Mouse (Mus musculus): Measurements from ENCODE around the gene Gpr137.
"Not testable (repeated sequence)": the region's sequence is repeated elsewhere in the genome, so short reads cannot be mapped to it uniquely, and the experiment has no call there.

Gpr137 gene

DNA sequence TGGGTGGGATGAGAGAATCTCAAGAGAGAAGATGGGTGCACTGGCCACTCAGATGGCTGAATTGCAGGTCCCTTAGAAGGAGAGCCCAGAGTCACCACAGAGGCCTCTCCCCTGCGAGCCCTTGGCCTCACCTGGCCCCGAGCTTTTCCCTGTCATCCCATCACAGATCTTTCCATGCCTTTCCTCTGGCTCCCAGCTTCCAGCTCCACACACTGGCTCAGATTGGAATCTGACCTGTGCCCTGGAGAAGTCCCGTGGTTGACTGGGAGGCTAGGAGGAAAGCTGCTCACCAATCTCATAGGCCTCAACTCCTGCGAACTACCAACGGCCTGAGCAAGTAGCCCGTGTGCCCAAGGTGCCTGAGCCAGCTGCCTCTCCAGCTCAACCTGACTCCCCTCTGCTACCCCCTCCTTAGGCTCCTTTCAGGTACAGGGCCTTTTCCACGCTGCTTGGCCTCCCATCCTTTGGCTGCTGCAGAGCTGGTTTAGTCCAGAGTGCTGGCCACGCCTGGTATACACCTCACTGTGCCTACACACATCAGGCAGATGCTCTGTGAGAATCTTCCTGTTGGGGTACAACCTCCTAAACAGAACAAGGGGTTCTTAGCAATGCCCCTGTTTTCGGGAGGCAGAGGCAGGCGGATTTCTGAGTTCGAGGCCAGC, 36.7 kb downstream of the Gpr137 start:
- no peak for DNase-seq (ENCODE audit: low read depth, low spot score)

- DNase-seq (ENCODE audit: low read depth, low spot score): no peak
Measured at GRCm38 (mm10) chr19:6904846-6905245, 37.4 kb downstream of the Gpr137 start.

DNA sequence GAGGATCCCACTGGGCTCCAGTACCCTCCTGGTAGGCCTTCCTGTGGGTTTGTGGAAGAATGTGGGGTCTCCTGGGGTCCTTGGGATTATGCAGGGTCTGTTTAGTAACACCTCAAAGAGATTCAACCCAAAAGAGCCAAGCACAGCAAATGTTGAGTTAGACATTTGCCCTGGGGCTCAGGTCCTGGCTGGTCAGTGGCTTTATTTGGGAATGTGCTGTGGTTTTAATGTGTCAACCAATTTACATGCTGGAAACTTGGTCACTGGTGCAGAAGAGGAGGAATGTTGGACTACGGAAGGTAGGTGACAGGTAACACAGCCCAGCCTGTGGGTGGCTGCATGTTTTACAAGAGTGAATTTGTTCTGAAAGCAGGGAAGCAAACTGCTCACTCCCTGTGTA, 39.2 kb downstream of the Gpr137 start:
- no peak for DNase-seq (ENCODE audit: low read depth, low spot score)

DNA sequence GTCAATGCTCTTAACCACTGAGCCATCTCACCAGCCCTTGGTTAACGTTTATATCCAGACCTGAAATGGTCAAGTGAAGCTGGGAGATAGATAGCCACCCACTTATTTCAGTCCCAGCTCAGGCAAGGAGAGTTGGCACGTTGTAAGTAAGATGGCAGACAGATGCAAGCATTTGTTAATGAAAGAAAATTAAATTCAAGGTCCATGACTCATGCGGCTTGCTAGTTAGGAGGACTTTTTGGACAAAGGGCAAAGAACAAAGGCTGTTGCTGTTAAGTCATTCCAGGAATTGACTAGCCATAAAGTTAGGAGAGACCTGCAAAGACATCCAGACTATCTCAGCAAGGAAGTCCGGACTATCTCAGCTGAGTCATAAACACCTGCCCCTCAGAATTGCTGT, 42.6 kb downstream of the Gpr137 start:
- DNase-seq (ENCODE audit: low read depth, low spot score): no peak

DNA sequence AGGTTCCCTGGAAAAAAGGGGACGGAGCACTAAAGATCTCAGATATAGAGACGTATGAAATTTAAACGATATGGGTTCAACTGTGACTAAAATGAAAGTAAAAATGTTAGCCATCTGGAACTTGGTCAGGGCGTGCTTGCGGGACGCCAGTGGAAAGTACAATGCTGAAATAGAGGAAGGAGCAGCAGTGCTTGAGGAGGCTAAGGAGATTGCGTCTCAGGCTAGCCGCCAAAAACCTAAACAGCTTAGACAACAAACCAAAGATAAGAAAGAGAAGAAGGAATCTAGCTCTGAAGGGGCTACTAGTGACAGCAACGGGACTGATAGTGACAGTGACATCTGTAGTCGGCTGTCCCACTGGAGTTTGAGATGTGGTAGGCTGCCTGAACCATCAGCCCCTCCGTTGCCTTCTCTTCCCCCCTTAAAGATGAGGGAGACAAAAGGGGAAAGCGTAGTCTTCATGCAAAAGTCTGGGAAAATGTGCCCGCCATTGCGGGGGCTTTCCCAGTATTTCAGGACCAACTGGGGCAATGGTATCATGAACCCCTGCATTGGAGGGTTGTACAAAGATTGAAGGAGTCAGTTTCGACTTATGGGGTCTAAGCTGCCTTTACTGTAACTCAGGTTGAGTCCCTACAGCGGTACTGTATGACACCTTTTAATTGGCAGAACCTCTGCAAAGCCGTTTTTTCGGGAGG, 46.5 kb downstream of the Gpr137 start:
- not testable (repeated sequence) for DNase-seq (ENCODE audit: low read depth, low spot score)

DNA sequence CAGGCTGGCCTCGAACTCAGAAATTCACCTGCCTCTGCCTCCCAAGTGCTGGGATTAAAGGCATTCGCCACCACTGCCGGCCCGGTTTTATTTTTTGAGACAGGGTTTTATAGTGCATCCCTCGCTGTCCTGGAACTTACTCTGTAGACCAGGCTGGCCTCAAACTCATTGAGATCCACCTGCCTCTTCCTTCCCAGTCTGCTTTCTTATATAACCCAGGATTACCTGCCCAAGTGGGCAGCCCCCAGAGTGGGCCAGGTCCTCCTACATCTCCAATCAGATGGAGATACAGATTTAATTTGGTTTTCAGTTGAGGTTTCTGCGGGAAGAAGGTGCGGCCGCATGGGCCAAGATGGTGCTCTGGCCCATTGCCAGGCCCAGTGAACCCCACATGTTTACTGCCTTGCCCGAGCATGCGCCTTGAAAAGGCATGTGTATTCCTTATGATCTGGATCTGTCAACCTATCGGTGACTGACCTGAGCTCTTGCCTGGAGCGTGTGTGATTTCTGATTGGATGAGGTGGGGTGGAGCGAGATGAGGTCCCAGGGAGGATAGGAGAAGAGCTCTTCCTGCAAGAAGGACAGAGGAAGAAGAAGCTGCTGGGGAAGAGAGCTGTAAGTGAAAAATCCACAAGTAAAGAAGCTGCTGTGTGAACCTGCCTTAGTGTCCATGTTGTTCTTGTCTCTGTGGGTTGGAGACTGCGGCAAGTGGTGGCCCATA, 48.4 kb downstream of the Gpr137 start:
- no peak for DNase-seq (ENCODE audit: low read depth, low spot score)

DNA sequence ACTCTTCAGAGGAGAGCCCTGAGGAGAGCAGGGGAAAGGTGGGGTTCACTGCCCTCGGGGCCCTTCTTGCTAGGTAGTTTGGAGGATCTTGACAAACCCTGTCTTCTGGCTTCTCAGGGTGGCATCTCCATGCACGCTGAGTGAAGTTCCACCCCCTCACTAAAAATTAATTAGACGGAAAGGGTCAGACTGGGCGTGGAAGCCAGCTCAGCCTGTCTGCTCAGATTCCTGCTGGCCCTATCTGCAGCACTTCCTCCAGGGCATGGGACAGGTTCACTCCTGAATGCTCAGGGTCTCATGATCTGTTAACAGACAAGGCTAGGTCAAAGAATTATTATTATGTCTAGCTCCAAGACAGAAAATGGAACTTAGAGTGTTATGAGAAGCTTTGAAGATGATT, 49.8 kb downstream of the Gpr137 start:
- DNase-seq (ENCODE audit: low read depth, low spot score): no peak

Data from skeletal muscle tissue, adult 2 months (tissue).